Mouse (Mus musculus) liver, postnatal 0 days (tissue): Measurements from ENCODE around the gene Utrn.

Experiments used
- CTCF ChIP-seq: sonication (generic); IDR thresholded peaks from 2 replicates; pipeline ENCODE4 v1.5.1; 2016; ENCODE audit warnings: antibody characterized with exemption, low read depth
- EP300 ChIP-seq: IDR thresholded peaks from 2 replicates; pipeline ENCODE4 v1.6.1; 2016; ENCODE audit warnings: antibody characterized with exemption, low read depth, mild to moderate bottlenecking

DNA sequence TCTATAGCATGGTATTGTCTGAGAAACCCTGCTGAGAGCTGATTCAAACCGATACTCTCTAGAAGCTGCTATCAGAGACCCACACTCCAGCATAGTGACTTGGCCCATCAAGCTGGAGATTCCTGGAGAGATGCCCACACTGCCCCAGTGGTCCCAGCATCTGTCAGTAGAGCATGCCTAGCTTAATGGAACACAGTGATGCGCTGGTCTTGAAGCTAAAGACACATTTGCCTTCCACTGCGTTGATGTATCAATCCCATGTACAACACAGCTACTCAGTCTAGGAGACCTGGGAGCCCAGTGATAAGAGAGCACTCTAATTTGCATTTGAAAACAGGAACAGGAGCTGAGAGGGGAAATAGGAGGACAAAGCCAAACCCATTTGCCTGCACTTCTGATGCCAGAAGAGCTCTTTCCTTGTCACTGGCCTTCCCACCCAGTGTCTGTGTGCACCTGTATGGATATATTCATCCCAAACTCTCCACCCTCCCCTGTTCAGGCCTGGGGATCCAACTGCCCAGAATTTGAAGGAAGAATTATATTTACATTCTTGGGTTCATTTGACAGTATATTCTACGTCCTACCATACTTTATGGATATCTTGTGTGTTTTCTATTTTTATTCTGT is 379.5 kb downstream of the Utrn start:
- no peak for TF ChIP-seq CTCF
- no peak for TF ChIP-seq EP300
